Mouse (Mus musculus) limb, embryonic 14.5 days (tissue): ENCODE results near the gene Vmn1r18. TPM values are rescaled to one million over a fixed set of nuclear protein-coding genes. Genes with fewer than 3 reads are reported as not detected.
"Not testable (repeated sequence)": the region's sequence is repeated elsewhere in the genome, so short reads cannot be mapped to it uniquely, and the experiment has no call there.

Experiments
- ATAC-seq: fragments of 200-750 bp; cut with Nextera tagmentation; 2 replicates; pipeline ENCODE4 v1.8.0; 2017; ENCODE audit warnings: low read depth, moderate number of reproducible peaks, moderate TSS enrichment; ENCODE audit not compliant: low FRiP score
- DNase-seq: peaks from one replicate; pipeline ENCODE4 v3.0.0-alpha.2; 2015; ENCODE audit warnings: low spot score
- H3K27ac ChIP-seq: fragments of 300-500 bp; sonication (generic); replicated peaks from 2 replicates; pipeline ENCODE4 v1.5.1; 2014; ENCODE audit warnings: low read depth, mild to moderate bottlenecking, low read length, moderate library complexity, mixed read lengths
- H3K27me3 ChIP-seq: fragments of 300-500 bp; sonication (generic); 2 replicates; pipeline ENCODE4 v1.6.1; 2014; ENCODE audit warnings: low read length, mixed read lengths; ENCODE audit not compliant: control insufficient read depth, insufficient read depth
- H3K36me3 ChIP-seq: fragments of 300-500 bp; sonication (generic); 2 replicates; pipeline ENCODE4 v1.6.1; 2014; ENCODE audit warnings: mild to moderate bottlenecking, low read length, moderate library complexity, mixed read lengths; ENCODE audit not compliant: control insufficient read depth, insufficient read depth
- H3K4me1 ChIP-seq: fragments of 300-500 bp; sonication (generic); 2 replicates; pipeline ENCODE4 v1.6.1; 2014; ENCODE audit warnings: antibody characterized with exemption, low read length, mixed read lengths; ENCODE audit not compliant: control insufficient read depth, insufficient read depth
- H3K4me2 ChIP-seq: fragments of 300-500 bp; sonication (generic); replicated peaks from 2 replicates; pipeline ENCODE4 v1.6.1; 2014; ENCODE audit warnings: low read depth, mild to moderate bottlenecking, low read length, moderate library complexity; ENCODE audit not compliant: severe bottlenecking
- H3K4me3 ChIP-seq: fragments of 300-500 bp; sonication (generic); replicated peaks from 2 replicates; pipeline ENCODE4 v1.5.1; 2014; ENCODE audit warnings: low read length
- H3K9ac ChIP-seq: fragments of 300-500 bp; sonication (generic); 2 replicates; pipeline ENCODE4 v1.6.1; 2014; ENCODE audit warnings: mild to moderate bottlenecking, low read depth, low read length, moderate library complexity; ENCODE audit not compliant: severe bottlenecking
- H3K9me3 ChIP-seq: fragments of 300-500 bp; sonication (generic); 2 replicates; pipeline ENCODE4 v1.6.1; 2016; ENCODE audit warnings: low read length; ENCODE audit not compliant: control insufficient read depth
- POLR2A ChIP-seq: fragments of 200-500 bp; IDR thresholded peaks from 2 replicates; pipeline ENCODE4 v1.8.0; 2012; ENCODE audit warnings: inconsistent platforms, mild to moderate bottlenecking, moderate library complexity, borderline replicate concordance; ENCODE audit not compliant: insufficient read depth, insufficient read length; ENCODE audit errors: extremely low read depth
- WGBS: fragments of 180-500 bp; shearing (Covaris S2); extraction: QIAGEN DNeasy Blood & Tissue Kit; methylation state at CpG from one replicate; pipeline ENCODE4 v1.1.7; 2014; 5-methylcytosine and 5-hydroxymethylcytosine counted together
- polyA plus RNA-seq, 2 experiments: library from polyadenylated mRNA; depleted of rRNA in 1 of 2; stranded (reverse) in 1 of 2; unstranded in 1 of 2; fragments of >200 nt; fragmentation: Nextera tagmentation in 1 of 2; extraction: Ambion mirVana in 1 of 2; gene quantifications; 2 replicates each; pipeline versions ENCODE4 v1.2.1 to v1.2.3; 2012 to 2014

The Vmn1r18 gene
- polyA plus RNA-seq (2012; rRNA removed) (not detected in 2 replicates), polyA plus RNA-seq (2014; fragmentation: Nextera tagmentation; extraction: Ambion mirVana) (not detected in 2 replicates)

DNA sequence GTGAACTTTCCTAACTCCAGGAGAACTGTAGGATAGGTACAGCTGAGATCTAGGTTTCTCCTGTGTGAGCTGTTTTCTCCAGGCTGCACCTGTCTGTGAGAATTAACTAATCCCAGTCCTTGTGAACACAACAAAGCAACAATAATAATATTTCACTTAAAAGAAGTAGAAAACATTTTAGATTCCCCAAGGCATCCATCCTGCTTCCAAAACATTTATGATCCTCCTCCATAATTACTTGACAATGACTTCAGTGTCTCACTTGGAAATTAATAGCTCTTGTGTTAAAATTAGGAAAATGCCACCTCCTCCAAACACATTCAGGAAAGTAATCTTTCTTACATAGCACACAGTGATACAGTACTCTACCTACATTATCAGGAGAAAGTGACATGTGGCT is at the start of gene Vmn1r18:
Vmn1r18 (minus strand) TSS at position 101 of the 400 bp plus-strand sequence.
- no peak for ATAC-seq
- no peak within 1 kb of the TSS for H3K9ac ChIP-seq
- no peaks in the 10 kb centered on the region for H3K4me1 ChIP-seq
- no peaks in the 10 kb centered on the region for H3K9me3 ChIP-seq
- no peak within 1 kb of the TSS for H3K27ac ChIP-seq
- no peak within 1 kb of the TSS for H3K4me2 ChIP-seq
- TF ChIP-seq POLR2A = no peak
- no peaks in the 10 kb centered on the region for H3K27me3 ChIP-seq
- no peaks in the 10 kb centered on the region for H3K36me3 ChIP-seq
- DNase-seq = no peak
- no peak within 1 kb of the TSS for H3K4me3 ChIP-seq

DNA sequence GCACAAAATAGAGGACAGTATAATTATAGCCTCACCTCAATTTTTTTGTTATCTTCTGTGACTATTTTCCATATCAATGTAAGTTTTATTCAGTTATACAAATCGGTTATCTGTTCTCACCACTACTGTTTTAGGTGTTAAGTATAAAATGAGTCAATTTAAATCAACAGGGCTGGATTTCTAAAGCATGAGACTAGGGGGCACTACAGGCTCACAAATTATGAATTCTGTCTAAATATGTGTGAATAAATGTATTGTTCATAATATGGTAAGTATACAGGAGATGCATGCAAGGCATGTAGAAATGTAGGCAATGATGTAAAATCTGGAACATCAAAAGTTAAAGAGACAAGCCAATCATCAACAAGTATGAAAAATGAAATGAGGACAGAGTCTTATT is 35.6 kb upstream of the Vmn1r18 start:
- no peak overlapping the region for H3K4me2 ChIP-seq
- WGBS = 77% methylated on average over 1 of the region's 1 CpGs
- no peaks in the 10 kb centered on the region for H3K9me3 ChIP-seq
- H3K9ac ChIP-seq = no peak overlapping the region
- peak; percentile 21 for DNase-seq
- H3K4me1 ChIP-seq = no peaks in the 10 kb centered on the region
- ATAC-seq = no peak
- no peaks in the 10 kb centered on the region for H3K27me3 ChIP-seq
- TF ChIP-seq POLR2A = no peak
- no peak overlapping the region for H3K4me3 ChIP-seq
- no peaks in the 10 kb centered on the region for H3K36me3 ChIP-seq
- no peak overlapping the region for H3K27ac ChIP-seq

DNA sequence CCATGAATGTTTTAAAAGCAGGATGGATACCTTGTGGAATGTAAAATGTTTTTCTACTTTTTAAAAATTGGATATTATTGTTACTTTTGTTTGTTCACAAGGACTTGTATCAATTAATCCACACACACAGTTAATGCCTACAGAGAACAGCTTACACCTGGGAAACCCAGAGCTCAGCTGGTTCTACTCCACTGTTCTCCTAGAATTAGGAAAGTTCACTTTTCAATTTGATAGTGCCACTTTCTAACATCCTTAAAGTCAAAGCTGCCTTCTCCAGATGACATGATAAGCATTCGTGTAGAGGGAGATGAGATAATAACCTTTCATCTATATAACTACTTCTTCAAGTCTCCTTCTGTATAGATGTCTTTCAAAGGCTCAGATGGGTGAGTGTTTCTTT is 33.0 kb upstream of the Vmn1r18 start, which contains the start of gene Vmn1r20:
Vmn1r20 (plus strand) TSS at position 301 of the 400 bp plus-strand sequence.
- Histone ChIP-seq H3K9ac (no peak within 1 kb of the TSS), H3K4me1 (no peaks in the 10 kb centered on the region), H3K36me3 (no peaks in the 10 kb centered on the region), H3K9me3 (no peaks in the 10 kb centered on the region), H3K27ac (no peak within 1 kb of the TSS), H3K4me3 (no peak within 1 kb of the TSS), H3K4me2 (no peak within 1 kb of the TSS), H3K27me3 (no peaks in the 10 kb centered on the region)
- WGBS = 74% methylated on average over 1 of the region's 1 CpGs
- ATAC-seq = no peak
- no peak for TF ChIP-seq POLR2A
- DNase-seq = no peak

DNA sequence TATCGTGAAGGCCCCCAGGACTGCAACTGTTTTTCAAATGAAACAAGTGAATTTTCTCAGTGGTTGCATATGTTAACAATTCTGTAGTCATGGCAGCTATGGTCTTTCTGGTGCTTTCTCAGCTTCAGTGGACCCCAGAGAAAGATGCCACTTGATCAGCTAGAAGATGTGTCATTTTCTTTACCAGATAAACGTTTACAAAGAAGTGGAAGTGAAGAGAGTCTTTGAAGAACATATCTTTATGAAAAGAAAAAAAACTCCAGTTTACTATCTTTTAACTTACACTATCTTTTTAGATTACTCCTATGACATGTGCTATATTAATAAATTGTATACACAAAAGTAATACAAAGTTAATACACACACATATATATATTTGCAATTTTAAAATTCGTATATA is 7.9 kb upstream of the Vmn1r18 start, which contains the start of gene Vmn1r19:
Vmn1r19 (plus strand) TSS at position 301 of the 400 bp plus-strand sequence.
- 65% methylated on average over 3 of the region's 3 CpGs for WGBS
- not testable (repeated sequence) for H3K4me2 ChIP-seq, DNase-seq, H3K4me1 ChIP-seq, H3K9me3 ChIP-seq, H3K27me3 ChIP-seq, H3K4me3 ChIP-seq, H3K27ac ChIP-seq, ATAC-seq, H3K9ac ChIP-seq, H3K36me3 ChIP-seq

DNA sequence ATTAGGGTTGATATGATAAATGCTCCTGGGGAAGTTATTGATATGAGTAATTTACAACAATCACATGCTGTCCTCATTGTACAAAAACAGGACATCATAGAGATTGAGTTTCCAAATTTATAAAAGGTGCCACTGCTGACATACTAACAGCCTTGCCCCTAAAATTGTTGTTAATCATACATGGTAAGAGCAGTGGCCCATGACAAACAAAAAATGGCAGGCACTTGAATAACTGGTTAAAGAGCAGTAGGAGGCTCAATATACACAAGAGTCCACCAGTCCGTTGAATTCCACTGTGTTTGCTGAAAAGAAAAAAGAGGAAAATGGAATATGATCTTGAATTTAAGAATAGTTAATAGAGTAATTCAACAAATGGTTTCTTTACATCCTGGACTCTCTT is 28.1 kb downstream of the Vmn1r18 start:
- no peak overlapping the region for H3K4me2 ChIP-seq
- TF ChIP-seq POLR2A = no peak
- H3K4me3 ChIP-seq = no peak overlapping the region
- H3K36me3 ChIP-seq = no peaks in the 10 kb centered on the region
- no peaks in the 10 kb centered on the region for H3K4me1 ChIP-seq
- no peak overlapping the region for H3K9ac ChIP-seq
- H3K27ac ChIP-seq = no peak overlapping the region
- H3K9me3 ChIP-seq = no peaks in the 10 kb centered on the region
- ATAC-seq = no peak
- WGBS = 84% methylated on average over 1 of the region's 1 CpGs
- DNase-seq = no peak
- H3K27me3 ChIP-seq = no peaks in the 10 kb centered on the region

DNA sequence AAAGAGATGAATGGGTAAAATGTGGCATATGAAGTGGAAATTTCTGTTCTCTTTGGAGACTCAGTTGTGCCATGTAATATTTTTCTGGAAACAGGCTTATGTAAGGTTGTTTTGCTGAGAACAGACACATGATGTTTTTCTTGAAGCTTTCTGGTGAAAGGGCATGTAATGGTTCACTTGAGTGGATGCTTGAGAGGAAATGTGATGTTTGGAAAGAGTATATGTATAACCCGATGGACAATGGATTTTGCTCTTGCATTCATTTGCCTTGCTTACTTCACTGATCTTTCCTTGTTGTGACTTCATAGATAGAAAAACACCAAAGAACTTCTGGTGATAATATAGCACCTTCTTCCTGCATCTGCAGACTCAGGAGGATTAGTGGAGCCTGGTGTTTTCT is 29.7 kb downstream of the Vmn1r18 start:
- not testable (repeated sequence) for H3K36me3 ChIP-seq, H3K4me3 ChIP-seq, H3K27ac ChIP-seq, H3K9ac ChIP-seq, H3K27me3 ChIP-seq, H3K9me3 ChIP-seq, H3K4me2 ChIP-seq, DNase-seq, H3K4me1 ChIP-seq, ATAC-seq
- 87% methylated on average over 1 of the region's 1 CpGs for WGBS
